Mouse (Mus musculus) macrophage (primary cell): ENCODE data around the gene Scn8a. TPM values are rescaled to one million over a fixed set of nuclear protein-coding genes. Genes with fewer than 3 reads are reported as not detected.

Source experiments
- H3K27ac ChIP-seq: fragments of 350-480 bp; formaldehyde crosslinking; 2 replicates; pipeline ENCODE4 v1.9.0; 2021
- H3K36me3 ChIP-seq: fragments of 350-480 bp; formaldehyde crosslinking; 2 replicates; pipeline ENCODE4 v1.9.0; 2021; ENCODE audit errors: inconsistent target
- H3K4me3 ChIP-seq: fragments of 350-480 bp; formaldehyde crosslinking; 2 replicates; pipeline ENCODE4 v1.9.0; 2021; ENCODE audit errors: inconsistent target
- H3K79me2 ChIP-seq: fragments of 350-480 bp; formaldehyde crosslinking; 2 replicates; pipeline ENCODE4 v1.9.0; 2021; ENCODE audit errors: inconsistent target
- WGBS: methylation state at CpG from one replicate; pipeline ENCODE4 v1.1.7; 2026; ENCODE audit warnings: inconsistent platforms; ENCODE audit not compliant: missing documents; 5-methylcytosine and 5-hydroxymethylcytosine counted together
- polyA plus RNA-seq: library from polyadenylated mRNA; stranded (reverse); fragments of 250-400 nt; gene quantifications from 3 replicates; pipeline ENCODE4 v1.2.4, GENCODE M21; 2018; ENCODE audit warnings: inconsistent platforms

Scn8a gene
- polyA plus RNA-seq, 1 experiment from 2014 or later: not detected

DNA sequence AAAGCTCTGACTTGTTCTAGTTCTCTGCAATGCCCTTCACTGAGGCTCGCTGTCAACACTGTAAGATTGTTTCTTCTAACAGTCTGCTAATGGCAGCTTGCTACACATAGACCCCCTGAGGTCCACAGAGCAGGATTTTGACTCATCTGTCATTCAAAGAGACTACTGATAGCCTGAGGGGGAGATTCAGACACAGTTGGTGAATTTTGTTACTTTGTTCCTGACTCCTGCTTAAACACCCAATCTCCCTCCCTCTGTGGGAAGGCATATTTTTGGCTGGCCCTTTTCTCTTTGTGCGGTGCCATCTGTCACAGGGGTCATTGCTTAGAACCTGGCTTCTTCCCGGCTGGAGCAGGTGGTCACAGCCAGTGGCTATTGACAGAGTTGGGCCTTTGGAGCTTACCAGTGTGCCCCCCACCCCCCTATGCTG lies 40.1 kb downstream of the Scn8a start:
- Histone ChIP-seq H3K36me3 (no peaks in the 10 kb centered on the region), H3K4me3 (no peak overlapping the region), H3K27ac (no peak overlapping the region), H3K79me2 (no peaks in the 10 kb centered on the region)
- 81% methylated on average over 3 of the region's 3 CpGs for WGBS

DNA sequence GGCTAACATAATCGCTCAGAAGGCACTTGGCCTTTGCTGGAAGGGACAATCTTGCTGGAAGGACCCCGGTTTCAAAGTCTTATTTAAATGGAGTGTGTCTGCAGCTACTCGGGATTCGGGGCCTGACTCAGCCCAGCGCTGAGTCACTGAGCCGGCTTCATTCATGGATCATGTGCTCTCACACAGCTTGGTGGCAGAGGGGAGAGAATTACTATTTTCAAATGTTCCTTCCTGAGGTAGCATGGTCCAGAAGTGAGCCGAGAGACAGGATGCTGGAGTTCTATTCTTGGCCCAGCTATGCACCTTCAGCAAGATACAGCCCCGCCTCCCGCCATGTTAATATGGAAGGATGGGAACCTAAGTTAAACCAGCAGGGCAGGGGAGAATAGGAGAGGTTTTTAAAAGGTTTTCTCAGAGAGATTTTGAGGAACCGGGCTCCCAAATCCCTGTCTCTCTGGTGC lies 40.8 kb downstream of the Scn8a start:
- WGBS: 53% methylated on average over 10 of the region's 10 CpGs
- H3K4me3 ChIP-seq: no peak overlapping the region
- H3K79me2 ChIP-seq: no peaks in the 10 kb centered on the region
- H3K36me3 ChIP-seq: no peaks in the 10 kb centered on the region
- H3K27ac ChIP-seq: no peak overlapping the region

DNA sequence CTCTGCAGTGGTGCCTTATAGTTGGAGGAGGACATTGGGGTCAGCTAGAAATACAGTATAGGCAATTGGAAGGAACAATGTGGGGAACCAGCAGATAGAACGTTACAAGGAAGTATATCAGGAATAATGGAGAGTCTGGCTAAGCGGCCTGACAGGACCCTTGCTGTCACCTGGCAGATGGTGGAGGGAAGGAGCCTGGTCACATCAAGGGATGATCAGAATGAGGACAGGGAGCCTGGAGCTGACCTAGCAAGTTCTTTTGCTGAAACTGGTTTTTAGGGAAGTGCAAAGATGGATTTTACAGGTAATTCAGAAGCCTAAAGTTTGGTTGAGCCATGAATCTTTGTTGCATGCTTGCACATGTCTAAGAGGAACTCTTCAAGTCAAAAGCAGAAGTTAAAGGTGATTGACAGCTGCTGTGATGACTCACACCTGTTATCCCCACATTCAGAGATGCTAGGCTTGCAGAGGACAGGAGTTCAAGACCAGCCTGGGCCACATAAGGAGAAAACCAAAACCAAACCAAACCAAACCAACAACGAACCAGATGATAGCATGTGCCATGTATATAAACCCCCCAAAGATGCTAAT lies 43.1 kb downstream of the Scn8a start:
- WGBS: 97% methylated on average over 3 of the region's 3 CpGs
- Histone ChIP-seq H3K27ac (no peak overlapping the region), H3K79me2 (no peaks in the 10 kb centered on the region), H3K4me3 (no peak overlapping the region), H3K36me3 (no peaks in the 10 kb centered on the region)

DNA sequence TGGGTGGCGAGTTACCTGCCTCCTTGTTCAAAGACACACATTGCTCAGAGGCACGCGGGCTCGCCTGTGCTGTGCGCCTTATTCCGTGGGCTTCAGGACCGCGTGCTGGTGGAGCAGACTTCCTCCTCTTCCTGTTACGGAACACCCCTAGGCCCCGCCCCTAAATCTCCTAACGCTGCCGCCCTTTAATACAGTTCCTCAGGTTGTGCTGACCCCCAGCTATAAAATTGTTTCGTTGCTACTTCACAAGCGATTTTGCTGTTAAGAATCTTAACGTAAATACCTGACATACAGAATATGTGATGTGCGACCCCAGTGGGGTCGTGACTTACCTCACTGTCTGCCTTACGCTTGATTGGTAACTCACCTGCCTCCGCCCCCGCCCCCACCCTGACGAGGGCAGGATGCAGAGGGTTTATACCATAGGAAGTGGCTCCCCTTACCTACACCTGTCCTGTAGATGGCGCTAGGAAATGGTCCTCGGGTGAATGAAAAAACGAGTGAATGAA lies 45.1 kb downstream of the Scn8a start:
- H3K79me2 ChIP-seq: no peaks in the 10 kb centered on the region
- H3K27ac ChIP-seq: no peak overlapping the region
- WGBS: 2% methylated on average over 24 of the region's 24 CpGs
- no peak overlapping the region for H3K4me3 ChIP-seq
- no peaks in the 10 kb centered on the region for H3K36me3 ChIP-seq

DNA sequence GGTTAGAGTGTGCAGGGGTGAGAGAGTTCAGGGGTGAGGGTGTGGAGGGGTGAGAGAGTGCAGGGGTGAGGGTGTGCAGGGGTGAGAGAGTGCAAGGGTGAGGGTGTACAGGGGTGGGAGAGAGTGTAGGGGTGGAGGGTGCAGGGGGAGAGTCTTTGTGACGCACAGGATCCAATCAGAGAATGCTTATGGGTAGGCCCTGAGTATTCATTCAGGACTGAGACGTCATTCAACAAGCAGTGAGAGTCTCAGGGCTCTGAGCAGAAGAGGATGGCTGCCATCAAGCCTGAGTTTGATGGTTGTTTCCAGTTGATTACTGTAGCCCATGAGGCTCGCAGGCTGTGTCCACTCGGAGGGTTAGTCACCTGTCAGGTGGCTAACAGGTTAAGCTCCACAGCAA lies 48.4 kb downstream of the Scn8a start:
- Histone ChIP-seq H3K79me2 (no peaks in the 10 kb centered on the region), H3K4me3 (no peak overlapping the region), H3K27ac (no peak overlapping the region), H3K36me3 (no peaks in the 10 kb centered on the region)
- 64% methylated on average over 4 of the region's 4 CpGs for WGBS

DNA sequence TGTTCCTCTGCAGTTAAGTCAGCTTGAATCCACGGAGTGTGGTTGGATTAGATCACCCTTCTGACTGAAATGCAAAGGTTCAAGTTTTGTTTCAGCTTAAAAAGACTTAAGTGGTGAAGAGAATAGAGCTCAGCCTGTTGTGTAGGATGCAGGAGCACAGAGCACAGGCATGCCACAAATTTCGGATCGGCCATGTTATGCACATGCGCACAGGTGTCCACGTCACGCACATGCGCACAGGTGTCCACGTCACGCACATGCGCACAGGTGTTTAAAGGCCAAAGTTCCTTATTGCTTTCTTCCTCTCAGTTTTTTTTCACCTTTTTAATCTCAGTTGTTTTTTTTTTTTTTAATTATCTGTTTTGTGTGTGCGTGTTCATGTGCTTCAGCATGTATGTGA lies 52.6 kb downstream of the Scn8a start:
- H3K36me3 ChIP-seq: no peaks in the 10 kb centered on the region
- H3K4me3 ChIP-seq: no peak overlapping the region
- WGBS: 91% methylated on average over 11 of the region's 11 CpGs
- no peaks in the 10 kb centered on the region for H3K79me2 ChIP-seq
- no peak overlapping the region for H3K27ac ChIP-seq

DNA sequence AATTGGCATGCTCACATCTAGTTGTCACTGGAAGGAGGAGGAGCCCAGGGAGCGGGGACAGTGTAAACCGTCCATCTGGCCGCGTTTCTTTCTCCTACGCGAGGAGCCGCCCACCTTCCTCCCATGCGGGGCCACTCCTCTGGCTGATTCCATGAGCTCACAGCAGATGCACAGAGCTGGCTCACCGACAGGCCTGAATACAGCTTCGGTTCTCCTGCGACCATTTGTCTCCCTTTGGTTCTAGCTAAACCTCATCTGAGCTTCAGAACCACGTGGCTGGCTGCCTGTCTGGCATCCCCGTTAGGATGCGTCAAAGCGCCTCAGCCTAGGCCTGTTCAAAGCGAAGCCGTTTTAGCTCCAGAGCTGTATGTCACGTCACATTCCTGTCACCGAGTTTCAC lies 53.8 kb downstream of the Scn8a start:
- 45% methylated on average over 19 of the region's 19 CpGs for WGBS
- no peak overlapping the region for H3K27ac ChIP-seq

DNA sequence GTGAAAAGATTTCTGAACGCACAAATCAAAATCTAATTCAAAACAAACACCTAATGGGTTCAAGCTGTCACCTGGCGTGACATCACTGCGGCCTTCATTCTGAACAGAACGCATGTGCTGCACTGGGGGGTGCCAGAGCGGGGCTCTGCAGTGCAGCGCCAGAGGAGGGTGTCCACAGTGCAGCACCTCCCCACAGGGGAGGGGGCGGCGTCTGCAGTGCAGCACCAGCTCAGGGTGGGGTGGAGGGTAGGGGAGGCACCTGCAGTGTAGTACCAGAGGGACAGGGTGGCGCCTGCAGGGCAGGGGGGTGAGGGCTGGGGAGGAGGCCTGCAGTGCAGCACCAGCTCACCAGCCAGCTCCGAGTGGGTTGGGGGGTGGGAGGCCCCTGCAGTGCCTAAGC lies 55.3 kb downstream of the Scn8a start:
- Histone ChIP-seq H3K79me2 (no peaks in the 10 kb centered on the region), H3K27ac (no peak overlapping the region), H3K36me3 (no peaks in the 10 kb centered on the region), H3K4me3 (no peak overlapping the region)
- WGBS: 87% methylated on average over 10 of the region's 10 CpGs

More for the DNA sequence above, 53.8 kb downstream of the Scn8a start:
- no peaks in the 10 kb centered on the region for H3K79me2 ChIP-seq
- no peak overlapping the region for H3K4me3 ChIP-seq
- H3K36me3 ChIP-seq: no peaks in the 10 kb centered on the region

DNA sequence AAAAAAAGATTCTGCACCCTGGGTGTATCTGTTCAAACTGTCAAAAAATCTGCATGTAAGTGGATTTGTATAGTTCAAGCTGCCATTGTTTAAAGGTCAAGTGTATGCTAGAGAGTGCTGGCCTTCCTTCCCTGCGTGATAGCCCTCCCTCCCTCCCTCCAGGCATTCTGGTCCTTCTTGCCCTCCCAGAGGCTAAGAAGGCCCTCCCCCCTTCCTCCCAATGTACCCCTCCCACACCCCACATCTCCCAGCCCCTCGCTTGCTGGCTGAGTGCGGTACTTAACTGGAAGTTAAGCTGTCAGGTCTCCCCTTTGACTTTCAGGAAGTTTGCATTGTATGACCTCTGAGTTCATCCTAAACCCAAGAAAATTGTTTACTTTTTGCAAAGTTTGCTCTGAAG lies 60.8 kb downstream of the Scn8a start:
- H3K4me3 ChIP-seq: no peak overlapping the region
- 72% methylated on average over 3 of the region's 3 CpGs for WGBS

DNA sequence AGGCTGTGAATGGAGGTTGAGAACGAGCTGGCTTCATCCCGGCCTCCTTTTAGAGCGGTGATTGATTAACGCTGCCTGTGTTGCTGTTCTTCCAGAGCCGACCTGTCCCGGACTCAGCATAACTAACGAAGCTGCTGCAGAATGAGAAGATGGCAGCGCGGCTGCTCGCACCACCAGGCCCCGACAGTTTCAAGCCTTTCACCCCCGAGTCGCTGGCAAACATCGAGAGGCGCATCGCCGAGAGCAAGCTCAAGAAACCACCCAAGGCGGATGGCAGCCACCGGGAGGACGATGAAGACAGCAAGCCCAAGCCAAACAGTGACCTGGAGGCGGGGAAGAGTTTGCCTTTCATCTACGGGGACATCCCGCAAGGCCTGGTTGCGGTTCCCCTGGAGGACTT lies 66.5 kb downstream of the Scn8a start:
- Histone ChIP-seq H3K27ac (no peak overlapping the region), H3K4me3 (no peak overlapping the region), H3K36me3 (no peaks in the 10 kb centered on the region), H3K79me2 (no peaks in the 10 kb centered on the region)
- 91% methylated on average over 13 of the region's 24 CpGs for WGBS

More for the DNA sequence above, 60.8 kb downstream of the Scn8a start:
- H3K36me3 ChIP-seq: no peaks in the 10 kb centered on the region
- no peaks in the 10 kb centered on the region for H3K79me2 ChIP-seq
- no peak overlapping the region for H3K27ac ChIP-seq

DNA sequence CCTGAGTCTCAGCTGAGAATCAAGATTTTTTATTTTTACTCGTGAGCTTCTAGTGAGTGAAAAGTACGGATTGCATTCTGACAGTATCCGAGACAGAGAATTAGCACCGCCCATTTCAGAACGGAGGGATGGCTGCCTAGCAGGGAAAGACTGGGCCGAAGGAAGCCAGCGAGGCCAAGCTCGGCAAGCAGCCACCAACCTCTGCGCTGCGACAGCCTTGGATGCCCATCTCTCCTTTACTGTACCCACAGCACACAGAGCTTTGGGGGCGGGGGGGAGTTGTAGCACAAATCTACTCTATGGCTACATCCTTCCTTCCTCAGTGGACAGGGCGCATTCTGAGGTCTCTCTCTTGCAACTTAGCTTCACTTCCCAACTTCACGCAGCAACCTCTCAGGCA lies 78.7 kb downstream of the Scn8a start:
- no peaks in the 10 kb centered on the region for H3K36me3 ChIP-seq
- H3K4me3 ChIP-seq: no peak overlapping the region
- H3K79me2 ChIP-seq: no peaks in the 10 kb centered on the region
- H3K27ac ChIP-seq: no peak overlapping the region
- WGBS: 90% methylated on average over 13 of the region's 13 CpGs

DNA sequence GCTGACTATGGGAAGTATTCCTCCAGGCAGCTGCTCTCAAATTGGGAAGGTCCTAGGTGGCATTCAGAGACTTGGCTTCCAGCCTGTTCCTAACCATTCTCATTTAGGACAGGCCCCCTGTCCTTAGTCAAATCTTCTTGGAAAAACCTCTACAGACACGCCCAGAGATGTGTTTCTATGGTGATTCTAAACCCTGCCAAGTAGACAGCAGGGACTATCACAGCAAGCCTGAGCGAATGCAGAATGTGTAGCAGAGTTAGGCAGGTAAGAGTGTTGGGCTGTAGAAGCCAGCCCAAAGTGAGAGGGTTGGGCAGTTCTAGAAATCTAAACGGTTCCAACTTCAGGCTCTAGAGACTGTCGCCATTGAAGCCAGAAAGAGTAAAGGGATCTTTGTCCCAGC lies 79.5 kb downstream of the Scn8a start:
- Histone ChIP-seq H3K4me3 (no peak overlapping the region), H3K79me2 (no peaks in the 10 kb centered on the region), H3K27ac (no peak overlapping the region), H3K36me3 (no peaks in the 10 kb centered on the region)
- WGBS: 79% methylated on average over 4 of the region's 4 CpGs

DNA sequence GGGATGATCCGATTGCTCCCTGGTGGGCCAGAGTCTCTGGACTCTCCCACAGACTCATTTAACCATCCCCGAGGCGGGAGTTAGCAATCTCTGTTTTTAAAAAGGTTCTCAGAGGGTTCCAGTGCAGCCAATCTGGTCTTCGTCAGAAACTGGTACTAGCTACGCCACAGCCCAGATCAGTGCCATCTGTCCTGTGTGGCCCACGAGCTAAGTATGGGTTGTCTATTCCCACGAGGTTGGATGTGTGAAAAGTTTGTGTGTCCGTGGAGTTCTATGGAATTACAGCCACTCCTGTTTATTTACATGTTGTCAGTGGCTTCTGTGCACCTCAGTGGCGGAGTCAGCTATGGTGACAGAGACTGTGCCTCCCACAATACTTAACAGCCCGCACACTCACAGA lies 81.8 kb downstream of the Scn8a start:
- WGBS: 88% methylated on average over 10 of the region's 10 CpGs
- H3K36me3 ChIP-seq: no peaks in the 10 kb centered on the region
- H3K79me2 ChIP-seq: no peaks in the 10 kb centered on the region
- H3K4me3 ChIP-seq: no peak overlapping the region
- no peak overlapping the region for H3K27ac ChIP-seq

DNA sequence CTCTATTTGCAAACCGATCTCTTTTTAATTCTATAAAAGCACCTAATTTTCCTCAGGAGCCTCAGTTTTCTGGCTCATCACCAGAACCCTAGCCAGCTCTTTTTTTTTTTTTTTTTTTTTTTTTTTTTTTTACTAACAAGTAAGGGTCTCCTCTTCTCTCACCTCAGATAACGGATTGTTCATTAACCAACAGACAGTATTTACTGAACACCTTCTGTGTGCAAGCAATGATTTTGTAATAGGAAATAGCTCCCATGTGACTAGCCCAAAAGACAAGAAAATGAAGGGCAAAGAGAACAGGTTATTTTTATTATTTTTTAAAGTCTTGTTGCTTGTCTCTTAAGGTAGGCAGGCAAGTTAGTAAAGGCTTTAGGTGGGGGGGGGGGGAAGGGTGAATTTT lies 82.6 kb downstream of the Scn8a start:
- WGBS: 92% methylated on average over 2 of the region's 2 CpGs
- Histone ChIP-seq H3K36me3 (no peaks in the 10 kb centered on the region), H3K4me3 (no peak overlapping the region), H3K79me2 (no peaks in the 10 kb centered on the region), H3K27ac (no peak overlapping the region)

DNA sequence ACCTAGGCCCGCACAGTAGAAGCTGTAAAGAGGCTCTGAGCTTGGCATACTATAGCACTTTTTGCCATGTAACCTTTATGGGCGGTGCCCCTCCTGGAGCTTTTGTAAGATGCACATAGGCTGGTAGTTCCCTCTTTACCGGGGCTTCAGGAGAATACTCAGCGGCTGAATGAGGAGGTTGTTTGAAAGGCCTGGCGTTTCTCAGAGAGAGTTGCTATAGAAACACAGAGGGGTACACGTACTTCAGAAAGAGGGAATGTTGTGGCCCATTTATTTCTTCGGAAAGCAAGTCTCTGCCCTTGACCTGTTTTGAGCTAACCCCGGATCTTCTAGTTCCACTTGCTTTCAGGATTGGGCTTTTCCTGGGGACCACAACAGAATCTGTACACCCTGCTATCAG lies 83.2 kb downstream of the Scn8a start:
- no peaks in the 10 kb centered on the region for H3K36me3 ChIP-seq
- H3K4me3 ChIP-seq: no peak overlapping the region
- 46% methylated on average over 8 of the region's 8 CpGs for WGBS
- H3K27ac ChIP-seq: no peak overlapping the region
- no peaks in the 10 kb centered on the region for H3K79me2 ChIP-seq

DNA sequence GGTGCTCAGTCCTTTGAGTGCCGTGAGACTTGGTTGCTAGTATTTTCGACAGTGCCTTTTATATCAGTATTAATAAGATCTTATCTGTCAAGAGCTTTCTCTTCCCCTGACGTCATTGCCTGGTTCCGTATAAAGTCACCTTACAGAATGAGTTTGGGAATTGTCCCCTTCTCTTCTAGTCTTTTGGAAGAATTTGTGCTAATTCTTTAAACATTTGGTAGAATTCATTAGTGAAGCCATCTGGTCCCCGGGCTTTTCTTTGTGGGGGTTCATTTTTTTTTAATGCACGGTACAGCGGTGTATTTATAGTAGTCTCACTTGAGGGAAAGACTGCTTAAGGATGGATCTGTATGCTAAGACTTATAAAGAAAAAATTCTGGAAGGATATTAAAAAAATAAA lies 84.3 kb downstream of the Scn8a start:
- WGBS: 85% methylated on average over 7 of the region's 7 CpGs

More for the DNA sequence above, 84.3 kb downstream of the Scn8a start:
- Histone ChIP-seq H3K79me2 (no peaks in the 10 kb centered on the region), H3K4me3 (no peak overlapping the region), H3K27ac (no peak overlapping the region), H3K36me3 (no peaks in the 10 kb centered on the region)
